Mouse (Mus musculus): Measurements from ENCODE around the gene C1qc.

Gene C1qc

DNA sequence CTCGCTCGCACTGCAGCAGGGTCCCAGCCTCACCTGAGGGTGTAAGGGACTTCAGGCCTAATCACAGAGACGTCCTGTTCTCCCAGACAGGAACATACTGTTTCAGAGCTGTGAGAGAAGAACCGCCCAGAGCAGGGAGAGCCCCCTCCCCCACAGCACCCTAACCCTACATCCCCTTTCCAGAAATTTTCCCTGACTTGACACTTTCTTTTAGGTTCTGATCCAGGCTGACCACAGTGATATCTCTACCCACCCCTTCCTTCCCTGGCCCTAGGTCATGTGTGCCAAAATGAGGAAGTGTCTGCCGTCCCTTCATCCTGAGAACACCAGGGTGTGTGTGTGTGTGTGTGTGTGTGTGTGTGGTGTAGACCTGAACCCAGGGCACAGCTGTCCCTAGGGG is at the start of gene C1qc:
Gene C1qc, minus strand, starts transcription at position 255 of the 400 bp plus-strand sequence.
- no peak for DNase-seq

DNA sequence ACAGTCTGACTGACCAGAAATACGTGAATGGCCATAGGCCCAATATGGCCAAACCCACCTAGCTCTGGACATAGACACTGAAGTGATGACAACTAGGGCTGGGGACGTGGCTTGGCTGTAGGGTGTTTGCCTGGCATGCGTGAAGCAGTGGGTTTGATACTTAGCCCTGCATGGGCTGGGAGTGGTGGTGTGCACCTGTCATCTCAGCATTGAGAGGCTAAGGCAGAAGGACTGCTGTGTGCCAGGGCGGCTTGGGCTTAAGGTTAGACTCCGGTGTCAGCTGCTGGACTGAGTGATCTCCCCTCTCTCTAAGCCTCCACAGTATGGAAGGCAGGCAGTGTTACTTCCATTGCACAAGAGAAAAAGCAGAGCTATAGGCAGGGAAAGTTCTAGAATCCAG is 45.1 kb upstream of the C1qc start:
- no peak for DNase-seq

DNA sequence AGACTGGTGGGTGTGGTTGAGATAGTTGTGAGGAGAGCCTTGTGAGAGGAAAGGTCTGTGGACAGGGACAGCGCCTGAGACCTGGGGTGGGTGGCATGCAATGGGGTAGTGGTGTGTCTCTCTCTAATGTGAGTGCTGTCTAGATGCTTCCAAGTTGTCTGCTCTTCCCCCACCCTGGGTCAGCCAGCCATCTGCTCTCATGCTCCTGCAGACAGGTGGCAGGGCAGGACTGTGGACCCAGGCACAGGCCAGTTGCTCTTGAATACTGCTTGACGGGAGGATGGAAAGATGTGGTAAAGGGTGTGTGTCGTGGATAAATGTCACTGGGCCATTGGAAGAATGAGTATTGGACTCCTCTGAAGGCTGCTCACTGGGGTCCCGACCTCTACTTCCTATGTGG is 44.5 kb upstream of the C1qc start:
- no peak for DNase-seq

DNA sequence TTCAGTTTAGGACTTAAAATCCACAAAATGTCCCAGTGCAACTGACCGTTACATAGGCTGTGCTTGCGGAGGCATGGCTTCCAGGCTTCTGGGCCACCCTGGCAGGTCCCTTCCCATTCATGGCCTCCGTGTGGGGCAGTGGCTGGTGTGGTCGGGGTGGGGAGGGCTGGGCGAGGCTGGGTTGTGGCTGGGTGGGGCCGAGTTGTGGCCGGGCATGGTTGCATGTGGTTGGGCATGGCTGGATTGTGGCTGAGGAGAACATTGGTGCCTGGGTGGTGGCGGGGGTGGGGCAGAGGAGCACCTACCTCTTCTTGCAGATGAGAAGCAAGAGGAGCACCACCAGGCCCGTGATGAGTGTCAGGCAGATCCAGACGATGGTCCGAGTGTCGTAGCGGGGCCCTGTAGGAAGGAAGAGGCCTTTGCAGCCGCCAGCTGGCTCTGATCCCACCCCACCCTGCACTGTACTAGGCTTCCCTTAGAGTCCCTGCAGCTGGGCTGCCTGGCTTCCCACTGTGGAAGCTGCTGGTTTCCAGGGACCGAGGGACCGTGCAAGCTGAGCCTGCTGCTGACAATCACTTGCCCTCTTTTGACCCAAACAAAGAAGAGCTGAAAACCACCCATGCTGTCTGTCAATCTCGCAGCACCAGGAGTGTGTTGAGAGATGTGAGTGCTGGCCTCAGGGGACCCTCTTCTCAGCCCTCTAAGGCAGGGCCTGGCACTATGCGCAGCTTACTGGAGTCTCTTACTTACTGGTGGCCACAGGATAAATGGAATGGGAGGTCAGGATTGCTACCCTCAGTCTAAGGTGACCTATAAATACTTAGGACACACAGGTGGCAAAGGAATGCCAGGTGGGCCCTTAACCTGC is 42.1 kb upstream of the C1qc start:
- DNase-seq: peak; percentile 3

DNA sequence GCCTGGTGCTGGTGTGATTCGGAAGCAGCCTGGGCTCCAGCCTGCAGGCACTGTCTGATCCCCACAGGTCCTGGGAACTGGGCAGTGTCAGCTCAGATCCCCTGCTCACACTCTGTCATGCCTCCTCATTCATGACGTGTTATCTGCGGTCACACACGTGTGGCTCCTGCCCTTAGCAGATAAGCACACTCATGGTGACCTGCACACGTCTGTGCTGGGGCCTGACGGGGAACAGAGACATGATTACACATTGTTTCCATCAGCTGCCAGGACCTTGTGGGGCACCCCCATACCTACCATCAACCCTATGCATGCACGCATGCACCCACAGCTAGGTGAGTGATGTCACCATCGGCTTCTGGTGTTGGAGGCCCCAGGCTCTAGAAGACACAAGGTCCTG is 37.6 kb upstream of the C1qc start:
- DNase-seq: no peak

DNA sequence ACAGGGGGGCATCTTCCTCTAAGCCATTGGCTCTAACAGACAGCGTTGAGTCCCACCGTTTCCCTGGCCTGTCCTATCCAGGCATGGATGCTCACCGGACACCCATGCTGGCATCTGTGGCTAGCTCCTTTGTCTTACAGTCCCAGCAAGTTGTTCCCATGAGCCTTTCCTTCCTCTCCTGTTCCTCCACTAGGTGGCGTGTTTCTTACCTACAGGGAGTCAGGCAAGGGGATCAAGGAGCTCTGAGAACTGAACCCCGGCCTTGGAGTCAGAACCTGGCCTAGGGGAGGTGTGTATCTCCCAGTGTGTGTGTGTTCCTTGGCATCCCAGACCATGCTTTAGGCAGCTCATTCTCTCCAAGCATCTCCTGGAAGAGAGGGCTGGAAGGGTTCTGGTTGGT is 36.1 kb upstream of the C1qc start:
- no peak for DNase-seq

DNA sequence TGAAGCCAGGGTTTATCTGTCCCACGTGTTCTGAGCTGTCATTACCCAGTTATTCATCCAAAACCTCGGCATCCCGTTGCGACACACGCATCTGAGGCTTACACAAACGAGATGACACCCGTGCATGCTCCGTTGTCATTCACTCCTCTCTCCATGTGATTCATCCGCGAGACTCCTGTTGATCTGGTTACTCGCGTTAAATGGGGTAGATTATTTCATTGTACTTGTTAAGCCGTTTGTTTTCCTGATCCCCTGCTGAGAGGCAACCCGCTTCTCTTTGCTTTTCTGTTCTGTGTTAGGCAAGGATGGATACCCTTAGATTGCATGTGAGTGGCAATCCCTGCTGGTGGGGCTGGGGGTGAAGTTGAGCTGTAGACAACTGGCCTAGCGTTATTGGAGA is 32.9 kb upstream of the C1qc start:
- no peak for DNase-seq

DNA sequence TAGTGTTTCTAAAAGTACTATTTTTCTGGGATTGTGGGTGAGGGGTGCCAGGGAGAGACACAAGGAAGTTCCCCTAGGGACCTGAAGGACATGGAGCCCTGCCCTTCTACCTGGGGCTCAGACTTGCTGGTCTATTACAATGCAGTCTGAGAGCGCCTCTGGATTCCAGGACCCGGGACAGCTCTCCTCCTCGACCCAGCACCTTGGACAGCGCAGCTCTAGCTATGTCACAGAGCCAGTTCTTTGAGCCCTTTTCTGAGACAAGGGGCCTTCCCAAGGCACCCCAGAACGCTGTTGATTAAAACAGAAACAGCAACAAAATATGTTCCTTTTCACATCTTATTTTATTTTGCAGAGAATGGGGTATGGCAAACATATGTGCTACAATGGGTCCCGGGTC is 31.7 kb upstream of the C1qc start:
- no peak for DNase-seq

DNA sequence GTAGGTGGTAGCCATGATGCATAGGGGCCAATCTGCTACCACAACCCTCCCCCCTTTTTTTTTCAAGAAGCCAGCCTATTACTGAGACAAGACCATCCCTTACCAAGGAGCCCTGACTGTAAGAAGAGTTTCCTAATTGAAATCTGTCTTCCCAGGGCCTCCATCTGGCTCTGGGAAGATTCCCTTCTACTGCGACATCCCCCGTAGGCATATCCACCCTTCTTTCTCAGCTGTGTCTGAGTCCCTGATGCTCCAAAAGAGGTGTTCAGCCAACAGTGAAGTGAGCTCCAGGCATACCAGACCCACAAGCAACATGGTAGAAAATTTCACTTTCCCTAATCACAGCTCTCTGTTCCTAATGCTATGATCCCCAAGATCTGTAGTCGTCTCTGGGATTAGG is 26.7 kb upstream of the C1qc start:
- no peak for DNase-seq

DNA sequence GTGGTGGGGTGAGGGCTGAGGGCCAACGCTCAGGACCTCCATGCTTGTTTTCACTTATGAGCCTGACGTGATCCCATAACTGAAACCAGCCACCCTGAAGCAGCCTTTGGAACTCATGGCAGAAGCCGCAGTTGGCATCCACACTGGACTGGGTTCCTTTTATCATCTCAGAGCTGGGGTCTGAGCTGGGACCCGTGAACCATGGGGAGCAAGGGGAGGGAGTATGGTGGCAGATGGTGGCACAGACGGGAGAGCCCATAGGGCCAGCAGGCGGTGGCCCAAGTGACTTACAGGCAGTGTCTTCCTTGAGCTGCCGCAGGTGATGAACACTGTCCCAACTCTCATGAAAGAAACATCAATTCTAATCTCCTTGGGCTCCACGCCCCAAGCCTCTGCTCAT is 26.0 kb upstream of the C1qc start:
- DNase-seq: no peak

DNA sequence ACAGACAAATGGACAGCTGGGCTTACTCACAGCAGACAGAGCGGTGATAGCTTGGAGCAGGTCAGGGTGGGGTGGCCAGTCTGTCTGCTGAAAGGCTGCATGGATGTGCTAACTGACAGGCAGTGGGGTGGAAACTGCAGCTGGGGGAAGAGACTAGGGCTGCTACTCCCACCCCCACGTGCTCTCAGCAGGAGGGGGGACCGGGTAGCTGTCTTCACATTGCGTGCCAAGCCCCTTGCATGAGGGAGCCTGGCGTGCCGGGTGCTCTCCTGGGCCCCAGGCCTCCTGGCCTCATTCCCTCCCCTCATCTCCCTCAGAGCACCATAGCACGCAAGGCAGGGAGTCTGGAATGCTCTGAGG is 24.3 kb upstream of the C1qc start:
- DNase-seq: no peak

DNA sequence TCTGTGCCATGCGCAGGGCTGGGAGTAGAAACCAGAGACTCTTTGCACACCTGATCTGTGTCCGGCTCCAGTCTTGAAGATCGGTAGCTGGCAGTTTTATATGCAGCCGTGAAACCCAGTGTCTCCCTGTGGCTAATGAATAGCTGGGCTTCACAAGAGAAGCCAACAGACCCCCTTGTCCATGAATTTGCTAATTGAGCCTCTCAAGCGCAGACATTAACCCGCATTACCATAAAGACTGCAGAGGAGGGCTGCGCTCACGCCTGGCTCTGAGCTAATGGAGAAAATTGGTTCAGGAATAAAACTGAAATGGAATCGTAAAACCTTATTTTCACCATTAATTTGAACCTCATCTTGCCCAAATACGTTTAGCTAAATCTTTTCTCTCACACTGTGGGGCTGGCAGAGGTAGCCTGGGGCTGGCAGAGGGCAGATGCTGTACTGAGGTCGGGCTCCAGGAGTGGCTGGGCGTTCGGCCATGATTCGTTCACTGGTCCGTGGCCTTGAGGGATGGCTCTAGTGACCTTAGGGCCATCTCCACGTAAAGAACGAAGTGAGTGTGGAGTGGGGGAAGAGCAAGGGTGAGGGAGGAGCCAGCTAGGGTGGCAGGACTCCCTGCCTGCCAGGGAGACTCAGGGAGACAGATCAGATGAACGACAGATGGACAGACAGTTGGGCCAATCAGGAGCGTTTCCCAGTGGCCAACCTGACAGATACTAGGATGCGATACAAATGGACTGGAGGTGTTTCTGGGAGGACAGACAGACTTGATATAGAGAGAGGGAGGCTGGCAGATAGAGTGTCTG is 23.7 kb upstream of the C1qc start:
- peak; percentile 38 for DNase-seq

DNA sequence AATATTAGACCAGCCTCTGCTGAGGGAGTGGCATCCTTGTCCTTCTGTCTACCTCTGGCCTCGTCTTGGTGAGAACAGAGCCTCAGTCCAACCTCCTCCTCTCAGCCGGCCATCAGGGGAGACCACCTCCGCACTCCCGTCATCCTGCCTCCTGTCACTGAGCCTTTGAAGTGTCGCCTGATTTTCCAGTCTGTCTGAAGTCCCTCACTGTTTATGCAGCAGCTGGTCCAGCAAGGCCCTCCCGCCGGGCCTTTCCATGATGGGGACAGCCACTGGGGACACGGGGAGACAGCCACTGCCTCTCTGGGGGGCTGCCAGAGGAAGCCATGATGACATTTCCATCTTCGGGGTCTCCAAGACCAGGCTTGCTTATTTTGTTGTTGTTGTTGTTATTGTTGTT is 20.0 kb upstream of the C1qc start:
- DNase-seq: no peak

DNA sequence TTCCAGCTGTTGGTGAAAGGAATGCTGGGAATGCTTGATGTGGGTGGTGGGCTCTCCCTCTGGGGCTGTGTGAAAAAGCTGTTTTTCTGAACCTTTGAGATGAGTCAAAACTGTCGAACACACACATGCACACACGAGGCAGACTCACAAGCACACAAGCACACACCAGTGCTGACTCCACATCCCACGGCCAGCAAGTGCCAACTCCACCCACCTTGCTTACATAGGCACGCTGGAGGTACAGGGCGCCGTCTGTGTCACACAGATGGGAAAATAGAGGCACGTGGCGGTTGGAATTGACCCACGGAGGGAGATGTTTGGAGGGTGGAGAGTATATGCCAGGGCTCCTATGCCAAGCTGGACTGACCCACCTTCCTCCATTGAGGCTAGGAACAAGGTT is 18.9 kb upstream of the C1qc start:
- DNase-seq: no peak

DNA sequence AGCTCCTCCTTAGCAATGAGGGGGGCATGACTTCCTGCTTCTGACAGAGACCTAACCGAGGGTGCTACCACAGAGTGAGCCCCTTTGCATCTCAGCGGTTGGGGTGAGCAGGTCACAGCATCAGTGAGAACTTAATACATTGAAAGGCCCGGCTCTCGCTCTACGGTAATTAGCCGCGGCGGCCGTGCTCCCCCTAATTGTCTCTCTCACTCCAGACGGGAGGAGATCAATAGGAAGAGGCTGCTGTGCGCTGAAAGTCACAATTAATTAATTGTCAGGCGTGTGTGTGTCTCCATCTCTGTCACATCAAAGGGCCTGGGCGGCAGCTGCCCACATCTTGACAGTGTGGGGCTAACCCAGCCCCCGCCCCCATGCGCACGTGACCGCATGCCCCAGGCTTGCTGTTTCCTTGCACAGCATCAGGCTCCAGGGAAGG is 18.4 kb upstream of the C1qc start:
- no peak for DNase-seq

DNA sequence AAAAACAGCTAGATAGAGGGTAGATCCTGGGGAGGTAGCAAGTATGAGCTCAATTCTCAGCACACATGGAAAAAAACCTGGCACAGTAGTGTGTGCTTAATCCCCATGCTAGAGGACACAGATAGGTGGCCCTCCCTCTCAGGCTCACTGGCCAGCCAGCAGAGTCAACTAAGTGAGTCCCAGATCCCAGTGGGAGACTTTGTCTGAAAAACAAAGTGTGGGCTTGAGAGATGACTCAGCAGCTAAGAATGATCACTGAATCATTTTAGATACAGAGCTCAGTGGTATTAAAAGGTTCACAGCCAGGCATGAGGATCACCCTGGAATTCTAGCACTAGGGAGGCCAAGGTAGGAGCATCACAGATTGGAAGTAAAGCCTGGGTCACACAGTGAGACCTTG is 14.9 kb upstream of the C1qc start:
- no peak for DNase-seq

DNA sequence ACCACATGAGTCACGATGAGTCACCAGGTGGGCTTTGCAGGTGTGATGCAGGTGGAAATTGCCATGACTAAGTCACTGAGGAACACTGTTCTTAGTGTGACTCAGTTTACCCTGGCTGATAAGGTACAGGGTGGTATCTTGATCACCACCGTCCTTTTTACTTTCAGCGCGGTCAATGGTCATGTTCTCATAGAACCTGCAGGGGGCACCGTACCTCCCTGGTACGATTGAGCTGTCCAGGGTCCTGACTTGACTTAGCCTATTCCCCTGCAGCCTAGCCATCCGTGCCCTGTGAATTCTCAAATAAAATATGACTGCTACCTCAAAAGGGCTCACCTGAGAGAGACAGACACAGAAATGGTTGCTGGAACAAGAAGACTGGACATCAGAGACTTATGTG is 14.2 kb upstream of the C1qc start:
- no peak for DNase-seq

DNA sequence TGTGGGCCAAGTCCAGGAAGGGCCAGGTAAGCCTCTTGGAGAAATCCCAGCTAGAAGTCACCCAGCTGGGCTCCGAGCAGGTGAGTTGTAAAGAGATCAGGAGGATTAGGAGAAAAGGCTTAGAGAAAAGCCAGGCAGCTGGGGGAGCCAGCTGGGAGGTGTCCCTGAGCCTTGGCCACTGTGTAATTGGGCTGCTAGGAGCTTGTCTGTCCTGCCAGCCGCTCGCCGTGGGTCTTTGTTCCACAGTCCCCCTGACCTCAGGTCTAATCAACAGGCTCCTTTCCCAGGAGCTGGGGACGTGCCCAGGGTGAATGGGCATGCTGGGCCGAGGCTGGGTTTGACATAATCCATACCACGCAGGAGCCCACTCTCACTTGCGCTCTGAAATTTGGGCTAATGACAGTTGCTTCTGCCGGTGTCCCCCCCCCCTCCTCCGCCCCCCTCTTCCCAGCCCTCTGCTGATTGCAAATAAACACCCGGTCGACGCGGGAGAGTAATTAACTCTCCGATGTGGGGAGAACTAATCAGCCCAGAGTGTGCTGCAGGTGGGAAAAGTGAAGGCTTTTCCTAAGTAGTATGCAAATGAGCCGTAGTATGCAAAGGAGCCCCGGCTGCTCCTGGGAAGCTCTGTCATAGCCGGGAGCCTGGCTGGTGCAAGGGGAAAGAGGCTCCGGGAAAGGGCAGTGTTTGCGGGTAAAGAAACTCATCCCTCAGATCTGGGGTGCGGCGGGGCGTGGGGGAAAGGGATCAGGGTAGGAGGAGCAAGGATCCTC is 12.1 kb upstream of the C1qc start:
- DNase-seq: no peak

DNA sequence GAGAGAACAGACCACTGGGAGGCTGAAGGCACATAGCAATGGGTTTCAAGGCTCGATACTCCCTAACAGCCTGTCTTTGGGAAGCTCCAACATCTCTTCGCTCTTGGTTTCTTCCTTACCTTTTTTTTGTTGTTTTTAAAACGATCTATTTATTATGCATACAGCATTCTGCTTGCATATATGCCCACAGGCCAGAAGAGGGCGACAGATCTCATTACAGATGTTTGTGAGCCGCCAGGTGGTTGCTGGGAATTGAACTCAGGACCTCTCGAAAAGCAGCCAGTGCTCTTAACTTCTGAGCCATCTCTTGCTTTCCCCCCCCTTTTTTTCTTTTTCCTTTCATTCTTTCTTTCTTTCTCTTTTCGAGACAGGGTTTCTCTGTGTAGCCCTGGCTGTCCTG is 6.3 kb upstream of the C1qc start:
- DNase-seq: no peak

DNA sequence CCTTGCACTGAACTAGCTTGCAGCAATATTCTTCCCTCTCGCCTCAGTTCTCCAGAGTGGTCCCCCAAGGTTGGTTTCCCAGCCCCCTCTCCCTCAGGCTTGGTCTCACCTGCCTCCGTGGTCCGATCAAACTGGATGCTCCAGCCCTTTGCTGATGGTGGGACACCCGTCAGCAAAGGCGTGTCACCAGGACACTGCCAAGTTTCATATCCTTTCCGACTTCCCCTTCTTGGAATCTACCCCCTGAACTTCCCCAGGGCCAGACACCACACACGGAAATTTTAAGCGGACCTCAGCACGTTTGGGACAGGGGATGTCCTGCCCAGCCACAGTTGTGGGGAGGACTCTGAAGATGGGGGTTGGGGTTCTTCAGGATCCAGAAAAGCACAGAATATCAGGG is 5.8 kb upstream of the C1qc start, which contains the start of gene C1qa:
Gene C1qa, minus strand, starts transcription at position 167 of the 400 bp plus-strand sequence.
- DNase-seq: no peak

DNA sequence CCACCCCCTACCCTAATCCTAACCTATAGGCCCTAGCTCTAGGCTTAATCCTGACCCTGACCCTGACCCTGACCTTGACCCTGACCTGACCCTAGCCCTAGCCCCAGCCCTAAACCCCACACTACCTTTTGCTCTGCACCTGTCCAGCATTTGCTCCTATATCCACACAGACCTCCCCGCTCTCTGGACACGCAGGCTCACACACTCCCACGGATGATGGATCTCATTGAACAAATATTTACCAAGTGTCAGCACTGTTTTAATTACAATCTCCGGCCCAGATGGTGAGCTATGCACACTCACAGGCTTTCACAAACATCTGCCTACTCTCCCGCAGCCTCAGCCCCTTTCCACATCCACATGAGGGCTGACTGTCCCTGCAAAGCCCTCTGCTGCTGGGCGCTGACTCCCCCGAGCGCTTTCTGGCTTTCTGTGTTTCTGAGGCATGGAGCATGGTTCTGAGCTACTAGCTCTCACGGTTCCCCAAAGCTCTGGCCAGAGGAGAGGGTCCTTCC is 5.3 kb upstream of the C1qc start:
- DNase-seq: no peak

DNA sequence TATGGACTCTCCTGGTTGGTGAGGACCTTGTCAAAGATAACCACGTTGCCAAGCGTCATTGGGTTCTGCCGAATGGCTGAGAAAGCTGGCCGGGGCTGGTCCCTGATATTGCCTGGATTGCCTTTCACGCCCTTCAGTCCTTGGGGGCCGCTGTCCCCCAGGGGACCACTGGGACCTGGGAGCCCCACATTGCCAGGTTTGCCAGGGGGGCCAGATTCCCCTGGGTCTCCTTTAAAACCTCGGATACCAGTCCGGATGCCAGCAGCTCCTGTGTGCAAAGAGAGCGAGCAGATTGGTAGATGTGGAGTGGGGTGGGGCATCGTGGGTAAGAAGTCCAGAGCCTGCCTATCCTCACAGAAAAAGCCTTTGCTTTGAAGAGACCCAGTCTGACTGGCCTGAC is 3.6 kb upstream of the C1qc start:
- no peak for DNase-seq

DNA sequence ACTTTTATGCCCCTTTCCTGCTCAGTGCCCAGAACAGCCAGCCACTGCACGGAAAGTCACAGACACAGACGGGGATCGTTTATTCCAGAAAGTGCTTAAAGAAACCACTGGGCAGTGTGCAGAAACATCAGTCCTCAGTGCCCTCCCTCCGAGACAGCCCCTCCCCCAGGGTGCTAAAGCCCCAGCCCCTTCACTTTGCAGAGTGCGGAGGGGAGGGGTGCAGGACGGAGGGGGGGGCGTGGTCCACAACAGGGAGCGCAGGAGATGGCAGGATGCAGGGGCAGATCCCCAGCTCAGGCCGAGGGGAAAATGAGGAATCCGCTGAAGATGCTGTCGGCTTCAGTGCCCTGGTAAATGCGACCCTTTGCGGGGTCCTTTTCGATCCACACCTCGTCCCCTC is 3.0 kb upstream of the C1qc start:
- no peak for DNase-seq
